Mouse (Mus musculus) embryonic fibroblast, embryonic 13.5 days (primary cell): Measurements from ENCODE around the gene Hnrnpul2.
A peak's percentile ranks its signal among the peaks of the same experiment; 100 is the strongest.

Source experiments
- CTCF ChIP-seq: IDR thresholded peaks from 2 replicates; pipeline ENCODE4 v1.5.1; 2011; ENCODE audit warnings: mild to moderate bottlenecking, control low read depth, low read length, moderate library complexity, borderline replicate concordance; ENCODE audit not compliant: insufficient read depth
- POLR2A ChIP-seq: IDR thresholded peaks from 2 replicates; pipeline ENCODE4 v1.6.1; 2011; ENCODE audit warnings: low read depth, mild to moderate bottlenecking, control low read depth, low read length, moderate library complexity

GRCm38 (mm10) chr19:8819596-8820423, at the start of gene Hnrnpul2:
- TF ChIP-seq POLR2A = peak; percentile 97
- no peak for TF ChIP-seq CTCF
